Mouse (Mus musculus) liver, embryonic 13.5 days (tissue): ENCODE measurements around the gene Sptbn4. TPM values are rescaled to one million over a fixed set of nuclear protein-coding genes. Genes with fewer than 3 reads are reported as not detected.

Experiments
- ATAC-seq: fragments of 200-750 bp; cut with Nextera tagmentation; 2 replicates; pipeline ENCODE4 v1.8.0; 2017; ENCODE audit warnings: low read depth, mild to moderate bottlenecking, moderate number of reproducible peaks, moderate library complexity
- DNase-seq: peaks from one replicate; pipeline ENCODE4 v3.0.0; 2022
- H3K27ac ChIP-seq: fragments of 300-500 bp; sonication (generic); 2 replicates; pipeline ENCODE4 v1.5.1; 2015; ENCODE audit warnings: moderate library complexity, mild to moderate bottlenecking, inconsistent platforms
- H3K27me3 ChIP-seq: fragments of 300-500 bp; sonication (generic); 2 replicates; pipeline ENCODE4 v1.6.1; 2015; ENCODE audit warnings: mild to moderate bottlenecking, inconsistent platforms
- H3K36me3 ChIP-seq: fragments of 300-500 bp; sonication (generic); 2 replicates; pipeline ENCODE4 v1.6.1; 2015; ENCODE audit warnings: mild to moderate bottlenecking, inconsistent platforms
- H3K4me1 ChIP-seq: fragments of 300-500 bp; sonication (generic); replicated peaks from 2 replicates; pipeline ENCODE4 v1.6.1; 2015; ENCODE audit warnings: inconsistent platforms
- H3K4me2 ChIP-seq: fragments of 300-500 bp; sonication (generic); 2 replicates; pipeline ENCODE4 v1.6.1; 2015; ENCODE audit warnings: inconsistent platforms, mild to moderate bottlenecking, moderate library complexity
- H3K4me3 ChIP-seq: fragments of 300-500 bp; sonication (generic); replicated peaks from 2 replicates; pipeline ENCODE4 v1.5.1; 2015; ENCODE audit warnings: mild to moderate bottlenecking, inconsistent platforms
- H3K9ac ChIP-seq: fragments of 300-500 bp; sonication (generic); 2 replicates; pipeline ENCODE4 v1.6.1; 2015; ENCODE audit warnings: mild to moderate bottlenecking, inconsistent platforms
- H3K9me3 ChIP-seq: fragments of 300-500 bp; sonication (generic); replicated peaks from 2 replicates; pipeline ENCODE4 v1.6.1; 2016; ENCODE audit warnings: inconsistent platforms
- WGBS: fragments of 180-500 bp; shearing (Covaris S2); methylation state at CpG from one replicate; pipeline ENCODE4 v1.1.7; 2015; ENCODE audit not compliant: insufficient replicate concordance; 5-methylcytosine and 5-hydroxymethylcytosine counted together
- polyA plus RNA-seq: library from polyadenylated mRNA; unstranded; fragments of >200 nt; fragmentation: Nextera tagmentation; extraction: Ambion mirVana; gene quantifications from 2 replicates; pipeline ENCODE4 v1.2.1, GENCODE M21; 2015

Gene Sptbn4
- polyA plus RNA-seq, 1 experiment from 2014 or later = 0.10 TPM

DNA sequence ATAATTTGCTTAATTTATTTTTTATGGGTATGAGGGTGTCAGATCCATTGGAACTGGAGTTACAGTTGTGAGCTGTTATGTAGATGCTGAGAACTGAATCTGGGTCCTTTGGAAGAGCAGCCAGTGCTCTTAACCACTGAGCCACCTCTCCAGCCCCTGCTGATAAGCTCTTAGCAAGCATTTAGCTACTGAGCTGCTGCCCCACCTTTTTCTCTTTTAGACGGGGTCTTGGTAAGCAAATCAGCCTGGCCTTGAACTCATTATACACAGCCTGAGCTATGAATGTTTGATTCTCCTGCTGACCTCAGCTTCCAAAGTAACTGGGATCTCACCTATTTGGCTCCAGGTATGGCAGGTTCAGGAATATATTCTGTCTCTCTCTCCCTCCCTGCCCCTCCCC lies 66.5 kb downstream of the Sptbn4 start:
- Histone ChIP-seq H3K27ac (no peak overlapping the region), H3K9ac (no peak overlapping the region), H3K9me3 (no peaks in the 10 kb centered on the region), H3K4me3 (no peak overlapping the region), H3K36me3 (no peaks in the 10 kb centered on the region), H3K4me2 (no peak overlapping the region), H3K27me3 (peaks cover 47% of the 10 kb centered on the region), H3K4me1 (peaks cover 24% of the 10 kb centered on the region)
- 4% methylated on average over 1 of the region's 1 CpGs for WGBS
- DNase-seq (no peak), ATAC-seq (no peak)

GRCm38 (mm10) chr7:27379836-27380235 lies 67.7 kb downstream of the Sptbn4 start:
- WGBS = 75% methylated on average over 6 of the region's 6 CpGs
- H3K27me3 ChIP-seq = peaks cover 56% of the 10 kb centered on the region
- peaks cover 24% of the 10 kb centered on the region for H3K4me1 ChIP-seq
- H3K4me3 ChIP-seq = no peak overlapping the region
- no peak overlapping the region for H3K27ac ChIP-seq
- H3K9me3 ChIP-seq = no peaks in the 10 kb centered on the region
- DNase-seq (no peak), ATAC-seq (no peak)
- no peaks in the 10 kb centered on the region for H3K36me3 ChIP-seq
- no peak overlapping the region for H3K4me2 ChIP-seq
- no peak overlapping the region for H3K9ac ChIP-seq

DNA sequence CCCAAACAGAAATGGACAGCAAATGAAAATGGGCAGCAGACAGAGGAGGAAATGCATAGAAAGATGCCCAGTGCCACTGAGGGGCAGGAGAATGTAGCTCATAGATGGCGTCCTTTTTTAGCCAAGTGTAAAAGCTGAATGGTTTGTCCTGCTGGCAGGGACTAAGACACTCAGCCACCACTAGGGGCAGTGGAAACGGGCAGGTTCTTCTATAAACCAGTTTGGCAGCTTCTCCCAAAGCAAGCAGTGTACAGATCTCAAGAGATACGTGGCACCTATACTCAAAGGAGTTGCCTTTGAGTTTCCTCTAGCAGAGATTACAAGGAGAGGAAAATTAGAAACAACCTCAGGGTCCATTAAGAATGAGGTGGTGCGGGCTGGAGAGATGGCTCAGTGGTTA lies 69.1 kb downstream of the Sptbn4 start:
- no peak overlapping the region for H3K27ac ChIP-seq
- H3K4me1 ChIP-seq = peaks cover 10% of the 10 kb centered on the region
- H3K36me3 ChIP-seq = no peaks in the 10 kb centered on the region
- no peak overlapping the region for H3K4me3 ChIP-seq
- H3K27me3 ChIP-seq = peaks cover 69% of the 10 kb centered on the region
- no peaks in the 10 kb centered on the region for H3K9me3 ChIP-seq
- H3K9ac ChIP-seq = no peak overlapping the region
- DNase-seq = no peak
- no peak overlapping the region for H3K4me2 ChIP-seq
- ATAC-seq = no peak
- 18% methylated on average over 4 of the region's 4 CpGs for WGBS

DNA sequence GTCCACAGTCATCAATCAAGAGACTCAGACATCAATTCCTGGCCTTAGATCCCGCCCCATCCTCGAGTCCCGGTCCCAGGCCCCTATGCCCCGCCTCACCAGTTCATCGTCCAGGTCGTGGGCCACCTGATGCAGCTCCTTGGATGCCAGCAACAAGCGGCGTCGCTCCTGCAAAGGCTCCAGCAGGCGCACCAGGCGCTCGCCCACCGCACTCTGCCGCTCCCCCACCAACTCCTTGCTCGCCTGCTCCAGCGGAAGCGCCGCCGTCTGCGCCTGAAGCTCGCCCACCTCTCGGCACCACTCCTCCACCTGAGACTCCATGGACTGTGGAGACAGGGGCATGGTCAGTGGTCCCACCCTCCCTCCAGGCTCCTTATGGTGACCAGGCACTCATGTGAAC lies 72.2 kb downstream of the Sptbn4 start:
- no peak for DNase-seq
- no peaks in the 10 kb centered on the region for H3K36me3 ChIP-seq
- no peak overlapping the region for H3K27ac ChIP-seq
- H3K9ac ChIP-seq = no peak overlapping the region
- H3K9me3 ChIP-seq = no peaks in the 10 kb centered on the region
- no peaks in the 10 kb centered on the region; the same call in 1 of the 2 replicates for H3K4me1 ChIP-seq
- peaks cover 95% of the 10 kb centered on the region for H3K27me3 ChIP-seq
- no peak overlapping the region for H3K4me2 ChIP-seq
- no peak for ATAC-seq
- 4% methylated on average over 22 of the region's 22 CpGs for WGBS
- H3K4me3 ChIP-seq = no peak overlapping the region

DNA sequence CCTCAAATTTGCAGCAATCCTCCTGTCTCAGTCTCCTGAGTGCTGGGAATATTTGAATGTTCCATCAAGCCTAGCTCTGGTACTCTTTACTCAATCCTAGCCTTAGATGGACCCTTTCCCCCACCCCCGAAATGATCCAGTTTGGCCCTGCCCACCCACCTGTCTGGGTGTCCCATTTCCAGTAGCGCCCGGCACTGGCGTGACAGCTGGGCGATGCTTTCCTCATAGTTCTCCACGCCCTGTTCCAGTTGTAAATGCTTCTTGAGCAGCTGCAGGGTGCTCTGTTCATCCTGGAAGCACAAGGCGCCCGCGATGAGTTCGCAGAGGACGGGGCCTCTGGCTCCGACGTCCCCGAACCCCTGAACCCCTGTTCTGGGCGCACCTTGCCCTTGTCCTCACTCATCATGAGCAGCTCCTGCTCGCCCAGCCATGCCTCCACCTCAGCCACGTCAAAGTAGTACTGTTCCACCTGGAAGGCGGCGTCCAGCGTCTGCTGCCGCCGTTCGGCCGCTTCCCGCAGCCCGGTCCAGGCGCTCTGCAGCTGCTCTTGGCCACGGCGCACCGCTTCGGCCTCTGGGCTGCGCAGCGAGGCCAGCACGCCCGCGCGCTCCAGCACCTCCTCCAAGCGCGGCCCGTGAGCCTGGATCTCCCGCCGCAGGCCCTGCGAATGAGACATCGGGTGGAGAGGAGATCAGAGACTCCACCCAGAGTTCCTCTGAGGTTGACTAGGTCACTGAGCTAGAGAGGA lies 75.6 kb downstream of the Sptbn4 start:
- Histone ChIP-seq H3K9me3 (0 out of 2 replicates have a peak, but pooled peaks cover 4% of the 10 kb centered on the region), H3K27me3 (peaks cover 98% of the 10 kb centered on the region), H3K4me3 (no peak overlapping the region), H3K9ac (no peak overlapping the region), H3K27ac (no peak overlapping the region), H3K36me3 (no peaks in the 10 kb centered on the region), H3K4me2 (no peak overlapping the region), H3K4me1 (peaks cover 8% of the 10 kb centered on the region)
- WGBS = 8% methylated on average over 44 of the region's 44 CpGs
- ATAC-seq (no peak), DNase-seq (no peak)

DNA sequence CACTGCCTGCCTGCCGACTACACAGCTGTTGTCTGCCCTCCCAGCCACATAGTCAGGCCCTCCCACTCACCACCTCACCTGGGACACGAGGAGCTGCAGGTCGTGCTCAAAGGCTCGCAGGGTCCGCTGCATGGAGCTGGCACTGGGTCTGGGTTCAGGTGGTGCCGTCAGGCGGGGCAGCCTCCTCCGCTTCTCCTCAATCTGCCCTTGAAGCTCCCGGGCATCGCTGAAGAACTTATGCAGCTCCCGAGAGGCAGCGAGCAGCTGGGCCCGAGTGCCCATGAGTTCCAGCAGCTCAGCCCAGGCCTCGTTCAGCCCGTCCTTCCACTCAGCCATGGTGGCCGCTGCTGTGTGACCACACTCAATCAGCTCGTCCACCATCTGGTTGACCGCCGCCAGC lies 78.4 kb downstream of the Sptbn4 start:
- ATAC-seq (no peak), DNase-seq (no peak)
- 69% methylated on average over 19 of the region's 19 CpGs for WGBS
- Histone ChIP-seq H3K9ac (no peak overlapping the region), H3K9me3 (0 out of 2 replicates have a peak, but pooled peaks cover 4% of the 10 kb centered on the region), H3K27me3 (peaks cover 100% of the 10 kb centered on the region), H3K27ac (no peak overlapping the region), H3K4me1 (peaks cover 12% of the 10 kb centered on the region), H3K36me3 (no peaks in the 10 kb centered on the region), H3K4me2 (no peak overlapping the region), H3K4me3 (no peak overlapping the region)

DNA sequence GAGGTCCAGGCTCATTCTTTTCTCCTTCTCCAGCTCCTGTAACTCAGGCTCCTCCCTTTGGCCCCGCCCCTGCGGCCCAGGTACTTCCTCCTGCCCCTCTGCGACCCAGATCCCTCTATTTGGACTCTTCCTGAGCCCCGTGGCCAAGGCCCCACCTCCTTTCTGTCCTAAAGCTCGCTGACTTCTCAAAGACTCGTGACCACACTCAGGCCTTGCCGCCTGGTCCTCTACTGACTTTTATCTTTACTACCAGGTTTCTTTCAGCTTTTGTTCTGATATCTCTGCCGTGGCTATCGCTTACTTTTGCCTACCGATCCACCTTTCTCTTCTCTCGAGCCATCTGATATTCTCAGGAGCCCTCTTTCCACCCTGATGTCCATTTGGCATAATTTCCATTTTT lies 79.5 kb downstream of the Sptbn4 start:
- no peak for ATAC-seq
- Histone ChIP-seq H3K27me3 (peaks cover 100% of the 10 kb centered on the region), H3K9ac (no peak overlapping the region), H3K36me3 (no peaks in the 10 kb centered on the region), H3K4me3 (0 out of 2 replicates have a peak overlapping the region, but pooled peaks have one; percentile 8), H3K27ac (no peak overlapping the region), H3K4me2 (0 out of 2 replicates have a peak overlapping the region, but pooled peaks have one; percentile 1), H3K9me3 (0 out of 2 replicates have a peak, but pooled peaks cover 4% of the 10 kb centered on the region), H3K4me1 (peaks cover 18% of the 10 kb centered on the region)
- no peak for DNase-seq
- 4% methylated on average over 11 of the region's 11 CpGs for WGBS

- ATAC-seq (no peak), DNase-seq (no peak)
- Histone ChIP-seq H3K4me2 (no peak overlapping the region), H3K36me3 (no peaks in the 10 kb centered on the region), H3K27ac (no peak overlapping the region), H3K9me3 (0 out of 2 replicates have a peak, but pooled peaks cover 4% of the 10 kb centered on the region), H3K9ac (no peak overlapping the region), H3K27me3 (peaks cover 95% of the 10 kb centered on the region), H3K4me1 (peaks cover 27% of the 10 kb centered on the region), H3K4me3 (no peak overlapping the region)
- WGBS = 43% methylated on average over 21 of the region's 21 CpGs
Measured at GRCm38 (mm10) chr7:27366082-27366844, 81.2 kb downstream of the Sptbn4 start.

- peaks cover 34% of the 10 kb centered on the region for H3K4me1 ChIP-seq
- ATAC-seq = no peak
- no peak overlapping the region for H3K9ac ChIP-seq
- peak overlapping the region; percentile 24 for H3K4me2 ChIP-seq
- no peaks in the 10 kb centered on the region for H3K36me3 ChIP-seq
- peaks cover 84% of the 10 kb centered on the region for H3K27me3 ChIP-seq
- no peaks in the 10 kb centered on the region for H3K9me3 ChIP-seq
- H3K4me3 ChIP-seq = peak overlapping the region; percentile 21; the same call in 1 of the 2 replicates
- WGBS = 9% methylated on average over 29 of the region's 29 CpGs
- H3K27ac ChIP-seq = no peak overlapping the region
- no peak for DNase-seq
Measured at GRCm38 (mm10) chr7:27364379-27364778, 83.1 kb downstream of the Sptbn4 start.

DNA sequence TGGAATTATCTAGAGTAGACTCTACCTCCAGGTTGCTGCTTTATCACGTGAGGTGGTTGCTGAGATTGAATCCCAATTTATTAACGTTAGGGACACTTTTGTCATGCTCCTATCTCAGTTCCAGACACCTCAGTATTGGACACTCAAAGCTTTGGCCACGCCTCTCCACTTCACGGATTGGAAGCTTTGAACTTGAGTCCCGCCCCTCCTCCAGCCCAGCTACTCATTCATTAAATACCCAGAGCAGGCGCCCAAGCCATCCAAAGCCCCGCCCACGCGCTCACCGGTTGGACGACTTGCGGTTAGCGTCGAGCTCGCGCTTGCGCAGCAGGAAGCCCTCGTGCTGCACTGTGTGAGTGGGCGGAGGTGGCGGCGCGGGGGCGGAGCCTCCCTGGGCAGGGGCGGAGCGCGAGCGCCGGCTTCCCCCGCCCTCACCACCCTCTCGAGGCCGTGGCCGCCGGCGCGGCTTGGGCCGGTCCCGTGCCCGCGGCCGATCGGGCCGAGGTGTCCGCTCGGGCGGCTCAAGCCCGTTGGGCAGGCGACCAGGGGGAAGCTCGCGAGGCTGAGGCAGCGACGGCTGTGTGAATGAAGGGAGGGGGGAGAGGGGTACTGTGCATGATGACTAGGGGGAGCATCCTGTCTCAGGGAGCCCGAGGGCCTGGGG lies 86.1 kb downstream of the Sptbn4 start:
- Histone ChIP-seq H3K4me3 (peak overlapping the region; percentile 51), H3K27ac (no peak overlapping the region), H3K9ac (peak overlapping the region; percentile 54), H3K9me3 (no peaks in the 10 kb centered on the region), H3K4me2 (peak overlapping the region; percentile 79), H3K27me3 (peaks cover 54% of the 10 kb centered on the region), H3K36me3 (no peaks in the 10 kb centered on the region), H3K4me1 (peaks cover 44% of the 10 kb centered on the region)
- under 1% methylated on average over 52 of the region's 52 CpGs for WGBS
- DNase-seq = peak; percentile 98
- peak; percentile 92 for ATAC-seq

DNA sequence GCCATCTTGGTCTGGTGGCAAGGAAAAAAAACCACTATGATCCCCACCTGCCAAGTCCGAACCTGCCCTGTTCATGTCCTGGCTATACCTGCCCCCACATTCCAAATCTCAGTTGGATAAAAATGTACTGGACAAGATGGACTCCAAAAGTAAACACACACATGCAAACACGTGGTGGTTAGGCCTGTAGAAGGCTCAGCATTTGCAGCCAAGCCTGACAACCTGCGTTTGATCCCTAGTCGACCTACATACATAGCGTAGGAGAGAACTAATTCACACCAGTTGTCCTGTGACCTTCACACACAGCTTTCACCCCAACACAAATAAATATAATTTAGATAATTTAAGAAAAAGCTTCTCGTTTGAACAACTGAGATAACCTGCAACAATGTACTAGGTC lies 86.7 kb downstream of the Sptbn4 start:
- ATAC-seq (no peak), DNase-seq (no peak)
- Histone ChIP-seq H3K27me3 (peaks cover 48% of the 10 kb centered on the region), H3K4me3 (no peak overlapping the region), H3K9ac (no peak overlapping the region), H3K9me3 (no peaks in the 10 kb centered on the region), H3K4me2 (peak overlapping the region; percentile 79; the same call in 1 of the 2 replicates), H3K27ac (no peak overlapping the region), H3K36me3 (no peaks in the 10 kb centered on the region), H3K4me1 (peaks cover 48% of the 10 kb centered on the region)
- WGBS = 49% methylated on average over 6 of the region's 6 CpGs
